Mouse (Mus musculus) olfactory bulb, adult 2 months (tissue): ENCODE results near the gene Hpd.
"Not testable (repeated sequence)": the region's sequence is repeated elsewhere in the genome, so short reads cannot be mapped to it uniquely, and the experiment has no call there.

Experiments
- CTCF ChIP-seq: fragments of 200-500 bp; IDR thresholded peaks from 2 replicates; pipeline ENCODE4 v1.5.1; 2012; ENCODE audit warnings: low read depth, mild to moderate bottlenecking, low read length, moderate library complexity; ENCODE audit not compliant: insufficient read depth
- POLR2A ChIP-seq: fragments of 200-500 bp; IDR thresholded peaks from 2 replicates; pipeline ENCODE4 v1.6.1; 2012; ENCODE audit warnings: mild to moderate bottlenecking, low read depth, low read length, moderate library complexity; ENCODE audit not compliant: insufficient read depth

DNA sequence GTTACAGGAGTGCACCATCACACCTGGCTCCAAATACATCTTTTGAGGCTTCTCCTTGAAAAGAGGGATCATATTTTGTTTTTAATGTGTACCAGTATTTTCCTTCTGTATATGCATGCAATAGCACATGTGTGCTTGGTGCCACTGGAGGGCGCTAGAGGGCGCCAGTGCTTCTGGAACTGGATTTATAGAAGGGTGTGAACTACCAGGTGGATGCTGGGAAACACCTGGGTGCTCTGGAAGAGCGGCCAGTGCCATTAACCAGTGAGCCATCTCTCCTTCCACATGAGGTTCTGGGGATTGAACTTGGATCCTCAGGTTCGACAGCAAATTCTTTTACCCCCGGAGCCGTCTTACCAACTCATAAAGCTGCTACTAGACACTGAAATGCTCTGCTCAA lies 41.3 kb upstream of the Hpd start:
- TF ChIP-seq CTCF, POLR2A: not testable (repeated sequence)
